Mouse (Mus musculus): ENCODE data around the gene Setdb2.
A peak's percentile ranks its signal among the peaks of the same experiment; 100 is the strongest.
"Not testable (repeated sequence)": the region's sequence is repeated elsewhere in the genome, so short reads cannot be mapped to it uniquely, and the experiment has no call there.

Gene Setdb2

GRCm38 (mm10) chr14:59440558-59441471, at the start of gene Setdb2, which contains the start of gene Cab39l:
Gene Setdb2 (minus strand): TSS chr14:59440884.
Gene Cab39l (plus strand): TSS chr14:59440972.
- DNase-seq (ENCODE audit: low spot score) = peak; percentile 97

- DNase-seq (ENCODE audit: low spot score) = peak; percentile 29
These were observed 44.6 kb upstream of the Setdb2 start for GRCm38 (mm10) chr14:59485247-59485810.

- peak; percentile 75 for DNase-seq (ENCODE audit: low spot score)
These were observed 38.0 kb upstream of the Setdb2 start for GRCm38 (mm10) chr14:59478699-59479098.

- peak; percentile 23 for DNase-seq (ENCODE audit: low spot score)
These were observed 30.1 kb upstream of the Setdb2 start for GRCm38 (mm10) chr14:59470781-59471180.

- peak; percentile 39 for DNase-seq (ENCODE audit: low spot score)
These were observed 27.1 kb upstream of the Setdb2 start for GRCm38 (mm10) chr14:59467798-59468197.

- DNase-seq (ENCODE audit: low spot score) = no peak
These were observed 25.8 kb upstream of the Setdb2 start for GRCm38 (mm10) chr14:59466503-59466902.

GRCm38 (mm10) chr14:59447981-59448380, 7.3 kb upstream of the Setdb2 start:
- no peak for DNase-seq (ENCODE audit: low spot score)

- no peak for DNase-seq (ENCODE audit: low spot score)
These were observed 4.7 kb upstream of the Setdb2 start for GRCm38 (mm10) chr14:59445421-59445820.

- DNase-seq (ENCODE audit: low spot score) = no peak
These were observed 755 bp upstream of the Setdb2 start for GRCm38 (mm10) chr14:59441472-59441805.

- DNase-seq (ENCODE audit: low spot score) = no peak
These were observed 645 bp downstream of the Setdb2 start for GRCm38 (mm10) chr14:59440039-59440438.

- DNase-seq (ENCODE audit: low spot score) = peak; percentile 14
These were observed 2.2 kb downstream of the Setdb2 start for GRCm38 (mm10) chr14:59438505-59438904.

- DNase-seq (ENCODE audit: low spot score) = no peak
These were observed 3.3 kb downstream of the Setdb2 start for GRCm38 (mm10) chr14:59437398-59437797.

- DNase-seq (ENCODE audit: low spot score) = no peak
These were observed 5.5 kb downstream of the Setdb2 start for GRCm38 (mm10) chr14:59435206-59435605.

GRCm38 (mm10) chr14:59433902-59434301, 6.8 kb downstream of the Setdb2 start:
- DNase-seq (ENCODE audit: low spot score) = no peak

- DNase-seq (ENCODE audit: low spot score) = no peak
These were observed 10.1 kb downstream of the Setdb2 start for GRCm38 (mm10) chr14:59430556-59430955.

- DNase-seq (ENCODE audit: low spot score) = no peak
These were observed 17.6 kb downstream of the Setdb2 start for GRCm38 (mm10) chr14:59422912-59423663.

- no peak for DNase-seq (ENCODE audit: low spot score)
These were observed 22.5 kb downstream of the Setdb2 start for GRCm38 (mm10) chr14:59418171-59418570.

- not testable (repeated sequence) for DNase-seq (ENCODE audit: low spot score)
These were observed 25.7 kb downstream of the Setdb2 start for GRCm38 (mm10) chr14:59414979-59415378.

- peak; percentile 40 for DNase-seq (ENCODE audit: low spot score)
These were observed 43.7 kb downstream of the Setdb2 start for GRCm38 (mm10) chr14:59396999-59397398.

- no peak for DNase-seq (ENCODE audit: low spot score)
These were observed 45.4 kb downstream of the Setdb2 start, which contains the start of gene Phf11c for GRCm38 (mm10) chr14:59395281-59395680. Gene Phf11c (minus strand): TSS chr14:59395381.

GRCm38 (mm10) chr14:59390181-59390580, 50.5 kb downstream of the Setdb2 start:
- not testable (repeated sequence) for DNase-seq (ENCODE audit: low spot score)

GRCm38 (mm10) chr14:59389532-59389931, 51.2 kb downstream of the Setdb2 start:
- DNase-seq (ENCODE audit: low spot score) = no peak
